Mouse (Mus musculus) heart, adult 2 months (tissue): ENCODE results near the gene Cpne8.

Experiments
- CTCF ChIP-seq: fragments of 200-600 bp; IDR thresholded peaks from 2 replicates; pipeline ENCODE4 v1.8.1; 2022; ENCODE audit warnings: antibody characterized with exemption, mild to moderate bottlenecking, moderate library complexity
- POLR2A ChIP-seq: fragments of 200-500 bp; IDR thresholded peaks from 2 replicates; pipeline ENCODE4 v1.6.1; 2011; ENCODE audit warnings: mild to moderate bottlenecking, low read depth, low read length, control low read depth; ENCODE audit not compliant: insufficient read depth

GRCm38 (mm10) chr15:90704314-90704713 is 25.1 kb upstream of the Cpne8 start:
- TF ChIP-seq POLR2A = no peak
- no peak for TF ChIP-seq CTCF
